Mouse (Mus musculus) stomach, embryonic 15.5 days (tissue): ENCODE results near the gene Hip1r. TPM values are rescaled to one million over a fixed set of nuclear protein-coding genes. Genes with fewer than 3 reads are reported as not detected.

ENCODE experiments used
- ATAC-seq: fragments of 200-750 bp; cut with Nextera tagmentation; 2 replicates; pipeline ENCODE4 v1.8.0; 2017; ENCODE audit warnings: low read depth, moderate number of reproducible peaks, moderate TSS enrichment; ENCODE audit not compliant: insufficient read depth, low FRiP score
- H3K27ac ChIP-seq: fragments of 300-500 bp; sonication (generic); 2 replicates; pipeline ENCODE4 v1.5.1; 2015; ENCODE audit warnings: mild to moderate bottlenecking, inconsistent platforms
- H3K27me3 ChIP-seq: fragments of 300-500 bp; sonication (generic); replicated peaks from 2 replicates; pipeline ENCODE4 v1.6.1; 2015; ENCODE audit warnings: inconsistent platforms
- H3K36me3 ChIP-seq: fragments of 300-500 bp; sonication (generic); 2 replicates; pipeline ENCODE4 v1.6.1; 2015; ENCODE audit warnings: inconsistent platforms
- H3K4me1 ChIP-seq: fragments of 300-500 bp; sonication (generic); 2 replicates; pipeline ENCODE4 v1.6.1; 2015; ENCODE audit warnings: inconsistent platforms
- H3K4me2 ChIP-seq: fragments of 300-500 bp; sonication (generic); 2 replicates; pipeline ENCODE4 v1.6.1; 2015; ENCODE audit warnings: mild to moderate bottlenecking, inconsistent platforms
- H3K4me3 ChIP-seq: fragments of 300-500 bp; sonication (generic); replicated peaks from 2 replicates; pipeline ENCODE4 v1.5.1; 2015; ENCODE audit warnings: inconsistent platforms
- H3K9ac ChIP-seq: fragments of 300-500 bp; sonication (generic); 2 replicates; pipeline ENCODE4 v1.6.1; 2015; ENCODE audit warnings: inconsistent platforms
- H3K9me3 ChIP-seq: fragments of 300-500 bp; sonication (generic); 2 replicates; pipeline ENCODE4 v1.6.1; 2016; ENCODE audit warnings: inconsistent platforms
- WGBS: fragments of 180-500 bp; shearing (Covaris S2); methylation state at CpG from one replicate; pipeline ENCODE4 v1.1.7; 2015; 5-methylcytosine and 5-hydroxymethylcytosine counted together
- polyA plus RNA-seq: library from polyadenylated mRNA; unstranded; fragments of >200 nt; fragmentation: Nextera tagmentation; extraction: Ambion mirVana; gene quantifications from 2 replicates; pipeline ENCODE4 v1.2.1, GENCODE M21; 2015

Hip1r gene
- polyA plus RNA-seq, result 24.0 and 27.0 TPM in 2 replicates

DNA sequence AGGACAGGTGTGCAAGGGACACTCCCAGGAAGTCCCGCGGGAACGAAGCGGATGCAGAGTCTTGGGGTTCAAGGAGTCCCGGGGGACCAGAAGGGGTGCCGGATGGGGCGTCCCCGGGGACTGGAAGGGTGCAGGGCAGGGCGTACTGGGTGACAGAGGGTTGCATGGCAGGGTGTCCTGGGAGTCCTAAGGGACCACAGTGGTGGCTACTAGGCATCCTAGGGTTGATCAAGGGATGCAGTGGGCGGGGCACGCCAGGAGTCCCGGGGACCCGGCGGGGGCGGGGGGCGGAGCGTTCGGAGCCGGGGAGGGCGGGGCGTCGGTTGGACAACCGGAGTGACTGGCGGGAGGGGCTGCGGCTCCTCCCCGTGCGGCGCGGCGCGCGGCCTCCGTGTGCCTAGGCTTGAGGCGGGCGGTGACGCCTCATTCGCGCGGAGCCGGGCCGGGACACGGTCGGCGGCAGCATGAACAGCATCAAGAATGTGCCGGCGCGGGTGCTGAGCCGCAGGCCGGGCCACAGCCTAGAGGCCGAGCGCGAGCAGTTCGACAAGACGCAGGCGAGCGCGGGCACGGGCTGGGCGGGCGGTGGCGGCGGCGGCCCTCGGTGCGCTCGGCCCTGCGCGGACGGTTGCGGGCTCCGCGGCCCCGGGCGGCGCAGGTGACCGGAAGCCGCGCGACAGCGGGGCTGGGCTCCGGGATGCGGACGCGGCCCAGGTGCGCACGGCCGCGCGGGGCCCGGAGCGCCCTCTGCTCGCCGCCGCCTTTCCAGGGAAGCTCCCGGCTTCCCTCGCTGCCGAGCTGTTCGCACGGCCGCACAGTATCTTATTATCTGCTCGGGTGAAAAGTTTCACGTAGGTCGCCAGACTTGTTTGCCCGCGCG, at the start of gene Hip1r:
TSS of gene Hip1r (plus strand) at position 330 of the 880 bp plus-strand sequence.
- Histone ChIP-seq H3K4me1 (peaks cover 17% of the 10 kb centered on the region), H3K4me2 (peak within 1 kb of the TSS; percentile 78), H3K9ac (peak within 1 kb of the TSS; percentile 69), H3K27me3 (peaks cover 6% of the 10 kb centered on the region; the same call in 1 of the 2 replicates), H3K36me3 (no peaks in the 10 kb centered on the region), H3K9me3 (no peaks in the 10 kb centered on the region), H3K4me3 (peak within 1 kb of the TSS; percentile 74), H3K27ac (peak within 1 kb of the TSS; percentile 84)
- WGBS, result 2% methylated on average over 87 of the region's 106 CpGs
- ATAC-seq, result peak; percentile 78

DNA sequence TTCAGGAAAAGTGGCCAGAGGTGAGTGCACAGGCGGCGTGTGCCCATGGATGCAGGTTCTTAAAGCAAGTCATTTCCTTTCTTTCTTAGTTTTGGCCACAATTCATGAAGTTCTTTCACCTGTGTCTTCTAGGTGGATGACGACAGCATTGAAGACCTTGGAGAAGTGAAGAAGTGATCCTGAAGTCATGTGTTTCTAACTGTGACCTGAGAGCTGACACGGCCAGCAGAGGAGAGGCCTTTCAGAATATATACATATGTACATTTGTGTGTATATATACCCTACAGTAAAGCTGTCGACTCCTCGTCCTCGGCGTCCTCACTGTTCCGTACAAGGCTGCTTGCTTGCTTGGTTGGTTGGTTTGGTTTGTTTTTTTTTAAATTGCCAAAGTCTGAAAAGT, 46.3 kb upstream of the Hip1r start, which contains the start of gene Gm43518:
TSS of gene Gm43518 (plus strand) at position 301 of the 400 bp plus-strand sequence.
- no peak within 1 kb of the TSS for H3K9ac ChIP-seq
- H3K4me3 ChIP-seq, result no peak within 1 kb of the TSS
- H3K9me3 ChIP-seq, result no peaks in the 10 kb centered on the region
- H3K36me3 ChIP-seq, result peaks cover 47% of the 10 kb centered on the region
- ATAC-seq, result no peak
- 94% methylated on average over 9 of the region's 9 CpGs for WGBS
- H3K27ac ChIP-seq, result no peak within 1 kb of the TSS
- H3K27me3 ChIP-seq, result no peaks in the 10 kb centered on the region
- H3K4me1 ChIP-seq, result 0 out of 2 replicates have a peak, but pooled peaks cover 3% of the 10 kb centered on the region
- H3K4me2 ChIP-seq, result no peak within 1 kb of the TSS

DNA sequence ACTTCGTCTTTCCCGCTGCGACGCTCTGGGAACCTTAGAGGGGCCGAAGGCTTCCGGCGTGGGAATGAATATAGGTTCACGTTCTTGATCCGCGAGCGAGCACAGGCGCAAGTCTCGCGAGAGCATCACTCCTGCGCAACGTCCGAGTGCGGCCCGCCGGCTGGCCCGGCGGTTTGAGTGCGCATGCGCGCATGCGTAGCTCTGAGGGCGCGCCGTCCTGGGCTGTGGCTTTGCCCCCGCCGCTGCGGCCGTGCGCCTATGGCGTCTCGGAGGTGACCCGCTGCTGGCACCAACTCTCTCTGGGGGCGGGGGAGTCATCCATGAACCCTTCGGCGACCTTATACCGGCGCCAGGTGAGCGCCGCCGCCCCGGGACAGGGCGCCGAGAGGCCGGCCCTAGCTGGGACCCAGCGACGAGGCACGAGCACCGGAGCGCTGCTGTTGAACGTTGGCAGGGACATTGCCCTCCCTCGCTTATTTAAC, 42.9 kb upstream of the Hip1r start, which contains the start of gene Ccdc62:
TSS of gene Ccdc62 (plus strand) at position 172 of the 482 bp plus-strand sequence.
- Histone ChIP-seq H3K4me3 (peak within 1 kb of the TSS; percentile 79), H3K9me3 (no peaks in the 10 kb centered on the region), H3K36me3 (peaks cover 15% of the 10 kb centered on the region), H3K27me3 (no peaks in the 10 kb centered on the region), H3K27ac (peak within 1 kb of the TSS; percentile 91), H3K4me2 (peak within 1 kb of the TSS; percentile 86), H3K9ac (peak within 1 kb of the TSS; percentile 92), H3K4me1 (0 out of 2 replicates have a peak, but pooled peaks cover 3% of the 10 kb centered on the region)
- peak; percentile 97 for ATAC-seq
- under 1% methylated on average over 56 of the region's 56 CpGs for WGBS

DNA sequence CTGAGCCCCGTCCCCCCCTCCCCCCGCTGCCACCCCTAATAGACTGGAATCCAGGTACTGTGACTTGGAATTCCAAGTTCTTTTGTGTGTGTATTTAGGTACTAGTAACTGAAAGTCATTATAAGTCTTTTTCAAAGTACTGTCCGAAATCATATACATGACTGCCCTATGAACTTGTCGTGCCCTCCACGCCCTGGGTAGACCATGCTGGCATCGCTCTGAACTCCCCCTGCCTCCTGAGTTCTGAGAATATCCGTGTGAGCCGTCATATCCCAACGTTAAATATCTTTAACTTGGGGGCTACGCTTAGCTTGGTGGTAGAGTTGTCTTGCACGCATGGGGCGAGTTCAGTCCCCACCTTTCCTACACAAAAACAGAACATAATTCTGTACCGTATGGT, 42.3 kb upstream of the Hip1r start:
- peaks cover 15% of the 10 kb centered on the region for H3K36me3 ChIP-seq
- 45% methylated on average over 13 of the region's 13 CpGs for WGBS
- peak overlapping the region; percentile 92; the same call in 1 of the 2 replicates for H3K9ac ChIP-seq
- H3K4me1 ChIP-seq, result 0 out of 2 replicates have a peak, but pooled peaks cover 3% of the 10 kb centered on the region
- H3K27ac ChIP-seq, result peak overlapping the region; percentile 91
- no peaks in the 10 kb centered on the region for H3K9me3 ChIP-seq
- H3K27me3 ChIP-seq, result no peaks in the 10 kb centered on the region
- no peak for ATAC-seq
- H3K4me2 ChIP-seq, result peak overlapping the region; percentile 86
- peak overlapping the region; percentile 79 for H3K4me3 ChIP-seq

DNA sequence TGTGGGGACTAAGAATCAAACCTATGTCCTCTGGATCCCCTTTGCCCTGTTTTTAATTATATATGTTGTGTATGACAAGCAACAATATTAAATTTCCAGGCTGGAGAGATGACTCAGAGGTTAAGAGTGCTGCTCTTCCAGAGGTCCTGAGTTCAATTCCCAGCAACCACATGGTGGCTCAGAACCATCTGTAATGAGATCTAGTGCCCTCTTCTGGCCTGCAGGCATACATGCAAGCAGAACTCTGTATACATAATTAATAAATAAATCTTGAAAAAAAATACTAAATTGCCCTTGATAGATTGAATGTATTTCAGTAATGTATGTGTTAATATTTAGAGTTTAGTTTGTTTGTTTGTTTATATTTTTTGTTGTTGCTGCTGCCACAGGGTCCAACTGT, 40.5 kb upstream of the Hip1r start:
- Histone ChIP-seq H3K36me3 (peaks cover 2% of the 10 kb centered on the region; the same call in 1 of the 2 replicates), H3K9me3 (no peaks in the 10 kb centered on the region), H3K9ac (no peak overlapping the region), H3K4me2 (no peak overlapping the region), H3K4me3 (no peak overlapping the region), H3K27me3 (no peaks in the 10 kb centered on the region), H3K4me1 (0 out of 2 replicates have a peak, but pooled peaks cover 3% of the 10 kb centered on the region), H3K27ac (no peak overlapping the region)
- ATAC-seq, result no peak

DNA sequence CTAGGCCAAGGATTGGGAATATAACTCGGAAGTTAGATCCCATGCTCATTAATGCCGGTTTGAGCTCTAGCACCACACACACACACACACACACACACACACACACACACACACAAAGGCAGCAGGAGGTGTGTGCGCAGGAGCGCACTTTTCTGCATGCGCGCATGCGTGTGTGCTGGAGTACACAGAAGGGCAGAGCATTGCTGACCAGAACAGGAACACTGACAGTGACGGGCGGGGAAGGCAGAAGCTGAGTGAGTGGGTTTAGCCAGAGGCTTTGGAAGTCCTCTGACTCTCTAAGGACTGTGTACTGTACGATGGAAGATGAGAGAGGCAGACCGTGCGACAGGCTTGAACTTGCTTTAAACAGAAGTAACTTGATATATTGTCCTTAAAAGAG, 39.9 kb upstream of the Hip1r start:
- H3K4me3 ChIP-seq, result no peak overlapping the region
- no peak overlapping the region for H3K27ac ChIP-seq
- H3K9me3 ChIP-seq, result no peaks in the 10 kb centered on the region
- no peak overlapping the region for H3K4me2 ChIP-seq
- no peak for ATAC-seq
- 0 out of 2 replicates have a peak, but pooled peaks cover 3% of the 10 kb centered on the region for H3K4me1 ChIP-seq
- no peaks in the 10 kb centered on the region for H3K36me3 ChIP-seq
- WGBS, result 85% methylated on average over 12 of the region's 12 CpGs
- H3K27me3 ChIP-seq, result no peaks in the 10 kb centered on the region
- no peak overlapping the region for H3K9ac ChIP-seq

DNA sequence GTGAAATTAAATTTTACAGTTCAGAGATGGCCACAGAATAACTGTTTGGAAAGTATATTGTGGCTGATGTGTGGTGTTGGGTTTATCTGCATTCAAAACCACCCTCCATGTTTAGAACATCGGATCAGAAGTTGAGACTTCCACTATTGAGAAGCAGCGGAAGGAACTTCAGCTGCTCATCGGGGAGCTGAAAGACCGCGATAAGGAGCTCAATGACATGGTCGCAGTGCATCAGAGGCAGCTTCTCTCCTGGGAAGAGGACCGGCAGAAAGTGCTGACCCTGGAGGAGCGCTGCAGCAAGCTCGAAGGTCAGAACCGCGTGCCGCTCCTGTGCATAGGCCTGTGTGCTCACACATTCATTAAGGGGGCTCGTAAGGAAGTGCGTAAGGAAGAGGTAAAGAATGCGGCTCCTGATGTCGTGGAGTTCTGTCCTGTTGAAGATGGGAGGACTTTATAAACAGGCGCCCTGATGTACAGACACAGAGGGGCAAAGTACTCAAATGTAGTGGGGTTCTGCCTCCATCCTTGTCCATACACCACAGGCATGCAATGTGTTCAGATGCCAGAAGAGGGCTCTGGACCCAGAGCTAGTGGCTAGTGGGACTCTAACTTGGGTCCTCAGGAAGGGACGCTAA, 39.4 kb upstream of the Hip1r start:
- WGBS, result 40% methylated on average over 18 of the region's 18 CpGs
- H3K4me1 ChIP-seq, result 0 out of 2 replicates have a peak, but pooled peaks cover 3% of the 10 kb centered on the region
- 0 out of 2 replicates have a peak overlapping the region, but pooled peaks have one; percentile 10 for H3K4me2 ChIP-seq
- no peaks in the 10 kb centered on the region for H3K9me3 ChIP-seq
- H3K4me3 ChIP-seq, result no peak overlapping the region
- no peaks in the 10 kb centered on the region for H3K36me3 ChIP-seq
- H3K9ac ChIP-seq, result no peak overlapping the region
- no peak overlapping the region for H3K27ac ChIP-seq
- no peak for ATAC-seq
- H3K27me3 ChIP-seq, result no peaks in the 10 kb centered on the region

DNA sequence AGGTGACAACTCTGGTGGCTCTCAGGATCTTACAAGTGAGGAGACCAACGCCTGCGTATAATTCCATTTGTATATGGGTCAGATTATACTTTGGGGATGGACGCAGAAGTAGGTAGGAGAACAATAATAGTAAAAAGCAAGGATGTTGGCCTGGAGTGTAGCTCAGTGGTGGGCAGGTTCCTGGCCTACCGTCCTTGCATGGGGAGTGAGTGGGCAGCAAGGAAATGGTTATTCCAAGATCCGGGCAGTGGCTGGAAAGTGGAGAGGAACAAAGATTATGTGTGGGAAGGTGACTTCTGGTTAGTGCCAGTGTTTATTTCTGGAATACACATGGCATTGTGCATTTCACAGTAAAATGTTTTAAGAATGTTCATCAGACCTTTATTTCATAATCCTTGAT, 37.5 kb upstream of the Hip1r start:
- 0 out of 2 replicates have a peak, but pooled peaks cover 3% of the 10 kb centered on the region for H3K4me1 ChIP-seq
- H3K36me3 ChIP-seq, result no peaks in the 10 kb centered on the region
- no peak overlapping the region for H3K4me2 ChIP-seq
- no peak for ATAC-seq
- no peak overlapping the region for H3K9ac ChIP-seq
- H3K9me3 ChIP-seq, result no peaks in the 10 kb centered on the region
- no peaks in the 10 kb centered on the region for H3K27me3 ChIP-seq
- no peak overlapping the region for H3K27ac ChIP-seq
- 86% methylated on average over 5 of the region's 5 CpGs for WGBS
- H3K4me3 ChIP-seq, result no peak overlapping the region

DNA sequence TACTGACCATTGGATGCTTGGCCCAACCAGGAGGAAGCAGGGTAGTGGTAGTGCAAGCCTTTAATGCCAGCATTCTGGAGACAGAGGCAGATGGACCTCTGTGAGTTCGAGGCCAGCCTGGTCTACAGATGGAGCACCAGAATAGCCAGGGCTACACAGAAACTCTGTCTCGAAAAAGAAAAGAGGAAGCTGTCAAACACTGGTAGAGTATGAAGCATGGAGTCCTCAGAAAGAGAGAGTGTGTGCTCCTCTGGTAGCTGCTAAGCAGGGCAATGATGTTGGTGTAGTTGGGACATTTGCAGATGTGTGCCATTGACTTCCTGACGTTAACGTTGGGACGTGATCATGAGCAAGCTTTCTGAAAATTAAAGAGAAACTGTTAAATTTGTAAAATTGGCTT, 34.9 kb upstream of the Hip1r start:
- ATAC-seq, result no peak
- Histone ChIP-seq H3K4me2 (no peak overlapping the region), H3K4me3 (no peak overlapping the region), H3K9ac (no peak overlapping the region), H3K9me3 (no peaks in the 10 kb centered on the region), H3K36me3 (no peaks in the 10 kb centered on the region), H3K4me1 (no peaks in the 10 kb centered on the region), H3K27me3 (no peaks in the 10 kb centered on the region), H3K27ac (no peak overlapping the region)
- WGBS, result 84% methylated on average over 5 of the region's 5 CpGs

DNA sequence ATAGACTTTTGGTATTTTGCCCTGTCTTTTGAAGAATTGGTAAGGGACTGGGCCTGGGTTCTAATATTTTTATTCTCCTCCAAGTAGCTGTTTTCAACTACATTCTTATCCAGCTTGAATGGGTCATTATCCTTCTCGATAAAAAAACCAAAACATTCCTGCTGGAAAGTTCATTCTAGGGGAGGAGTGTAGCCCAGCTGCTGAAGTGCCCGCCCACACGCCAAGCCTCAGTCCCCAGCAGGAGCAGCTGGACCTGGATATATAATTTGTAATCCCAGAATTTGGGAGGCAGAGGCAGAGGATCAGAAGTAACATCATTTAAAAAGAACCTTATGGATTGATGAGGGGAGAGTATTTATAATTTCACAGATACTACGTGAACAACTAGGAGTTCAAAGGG, 26.9 kb upstream of the Hip1r start:
- ATAC-seq, result no peak
- no peak overlapping the region for H3K9ac ChIP-seq

DNA sequence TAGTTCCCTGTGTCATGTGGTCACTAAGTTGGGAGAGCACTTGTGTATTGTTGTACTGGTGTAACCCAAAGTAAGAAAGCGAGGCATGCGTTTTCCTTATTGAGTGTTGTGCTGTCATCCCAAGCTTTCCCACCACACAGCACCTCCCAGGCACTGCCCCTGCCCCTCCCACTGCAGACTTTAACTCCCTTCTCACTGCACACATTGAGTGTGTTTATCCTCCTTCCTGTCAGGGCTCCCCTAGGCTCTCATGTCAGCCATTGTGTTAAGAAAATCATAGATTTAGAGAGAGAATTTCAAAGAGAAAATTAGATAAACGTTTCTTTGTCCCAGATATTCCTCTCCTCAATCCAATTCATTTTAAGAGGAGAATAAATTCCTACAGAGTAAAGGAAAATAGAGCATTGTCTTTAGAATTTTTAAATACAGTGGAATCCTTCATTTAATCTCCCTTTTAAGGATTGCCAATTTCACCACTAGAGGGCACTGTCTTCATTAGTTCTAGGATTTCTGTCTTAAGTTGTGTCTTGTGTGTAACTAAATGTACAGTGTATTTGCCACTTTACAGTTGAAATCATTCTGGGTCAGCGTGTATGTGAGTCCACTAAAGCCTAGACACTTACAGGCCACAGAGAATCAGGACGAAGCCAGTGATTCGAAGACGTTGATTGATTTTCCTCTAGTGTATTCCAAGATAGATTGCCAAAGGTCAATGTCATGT, 26.2 kb upstream of the Hip1r start:
- no peak overlapping the region for H3K9ac ChIP-seq
- H3K4me3 ChIP-seq, result no peak overlapping the region
- H3K9me3 ChIP-seq, result no peaks in the 10 kb centered on the region
- no peaks in the 10 kb centered on the region for H3K4me1 ChIP-seq
- no peak overlapping the region for H3K4me2 ChIP-seq
- ATAC-seq, result no peak
- H3K27ac ChIP-seq, result no peak overlapping the region
- H3K36me3 ChIP-seq, result no peaks in the 10 kb centered on the region
- 50% methylated on average over 7 of the region's 7 CpGs for WGBS
- no peaks in the 10 kb centered on the region for H3K27me3 ChIP-seq

More for the DNA sequence above, 26.9 kb upstream of the Hip1r start:
- Histone ChIP-seq H3K4me2 (no peak overlapping the region), H3K4me3 (no peak overlapping the region), H3K9me3 (no peaks in the 10 kb centered on the region), H3K27me3 (no peaks in the 10 kb centered on the region), H3K27ac (no peak overlapping the region), H3K36me3 (no peaks in the 10 kb centered on the region), H3K4me1 (no peaks in the 10 kb centered on the region)
- WGBS, result 51% methylated on average over 4 of the region's 4 CpGs
